ENCODE assay signal across 27 mouse cellular contexts in genomic region chr19:4072706-4073424, GRCm38 (mm10). TPM values are rescaled to one million over a fixed set of nuclear protein-coding genes. Genes with fewer than 3 reads are reported as not detected.
DNase-seq lines count a peak whose midpoint lies in the region; ATAC-seq and TF ChIP-seq lines count a peak whose summit lies in the region.
"Had no signal": no experiment of that assay in that cellular context is flagged by ENCODE, and none has a peak within 500 bp of the region (broad histone marks: within the 10 kb centered on the region; RNA-seq: fewer than 3 reads in every experiment).

No protein-coding gene starts in this region.

- H3K4me3 ChIP-seq in heart, embryonic 10.5 days: no peak overlapping the region
- H3K4me3 ChIP-seq in liver, adult 2 months (ENCODE audit: insufficient read depth, low read depth, low read length): no peak overlapping the region
- H3K4me3 ChIP-seq in liver, embryonic 11.5 days (ENCODE audit: low read depth, low read length): no peak overlapping the region
- H3K4me3 ChIP-seq: embryonic facial prominence, embryonic 15.5 days; erythroblast, embryonic 14.5 days; forebrain, embryonic 10.5 days; gastrocnemius, adult 2 months; heart, embryonic 13.5 days; hindbrain, embryonic 12.5 days had no signal

- peak overlapping the region; percentile 24; the same call in 1 of the 2 replicates for H3K9ac ChIP-seq in liver, adult 2 months (ENCODE audit: low read depth, low read length)
- H3K9ac ChIP-seq in liver, embryonic 11.5 days (ENCODE audit: low read depth, low read length): no peak overlapping the region
- H3K9ac ChIP-seq: embryonic facial prominence, embryonic 15.5 days; heart, embryonic 13.5 days; hindbrain, embryonic 12.5 days had no signal

- H3K27me3 ChIP-seq in heart, embryonic 10.5 days (ENCODE audit: insufficient read depth, poor library complexity, severe bottlenecking): no peaks in the 10 kb centered on the region
- no peaks in the 10 kb centered on the region for H3K27me3 ChIP-seq in liver, adult 2 months (ENCODE audit: control insufficient read depth, insufficient read depth, low read length)
- no peaks in the 10 kb centered on the region for H3K27me3 ChIP-seq in liver, embryonic 11.5 days (replicated peaks; ENCODE audit: control insufficient read depth, insufficient read depth, low read length)
- H3K27me3 ChIP-seq: embryonic facial prominence, embryonic 15.5 days; heart, embryonic 13.5 days; hindbrain, embryonic 12.5 days had no signal

- H3K36me3 ChIP-seq in heart, embryonic 10.5 days: no peaks in the 10 kb centered on the region
- no peaks in the 10 kb centered on the region for H3K36me3 ChIP-seq in liver, adult 2 months (ENCODE audit: control insufficient read depth, insufficient read depth, low read length)
- no peaks in the 10 kb centered on the region for H3K36me3 ChIP-seq in liver, embryonic 11.5 days (ENCODE audit: control insufficient read depth, insufficient read depth, low read length)
- H3K36me3 ChIP-seq: embryonic facial prominence, embryonic 15.5 days; forebrain, embryonic 10.5 days; heart, embryonic 13.5 days; hindbrain, embryonic 12.5 days had no signal

- no peaks in the 10 kb centered on the region for H3K4me1 ChIP-seq in heart, embryonic 10.5 days
- H3K4me1 ChIP-seq in liver, adult 2 months (ENCODE audit: control insufficient read depth, insufficient read depth, low read length): peaks cover 25% of the 10 kb centered on the region
- H3K4me1 ChIP-seq in liver, embryonic 11.5 days (replicated peaks; ENCODE audit: control insufficient read depth, insufficient read depth, low read length): 0 out of 2 replicates have a peak, but pooled peaks cover 3% of the 10 kb centered on the region
- H3K4me1 ChIP-seq: embryonic facial prominence, embryonic 15.5 days; heart, embryonic 13.5 days; hindbrain, embryonic 12.5 days had no signal

- TF ChIP-seq POLR2A in liver, adult 2 months (IDR thresholded peaks at IDR 0.05; ENCODE audit: extremely low read depth, insufficient read depth, low read length): no peak

- WGBS in heart, embryonic 10.5 days: 82% methylated on average over 6 of the region's 6 CpGs
- 54% methylated on average over 6 of the region's 6 CpGs for WGBS in liver, adult 2 months
- WGBS in liver, embryonic 11.5 days: 77% methylated on average over 6 of the region's 6 CpGs

- ATAC-seq in liver, embryonic 11.5 days (replicated peaks; ENCODE audit: low FRiP score): no peak
- ATAC-seq: forebrain, embryonic 14.5 days; hindbrain, embryonic 16.5 days had no signal

- no peaks in the 10 kb centered on the region for H3K9me3 ChIP-seq in heart, embryonic 10.5 days
- no peaks in the 10 kb centered on the region for H3K9me3 ChIP-seq in liver, embryonic 11.5 days (ENCODE audit: control insufficient read depth, low read length)
- H3K9me3 ChIP-seq: embryonic facial prominence, embryonic 15.5 days; forebrain, embryonic 10.5 days; heart, embryonic 13.5 days; hindbrain, embryonic 12.5 days had no signal

- peak; percentile 63 for DNase-seq in heart, embryonic 10.5 days (ENCODE audit: low spot score)
- DNase-seq in heart, postnatal 14 days: no peak
- peak; percentile 83 for DNase-seq in kidney, adult 9 months
- DNase-seq in kidney, adult 18-20 months: no peak
- DNase-seq in liver, adult 2 months (ENCODE audit: extremely low read depth, low read depth, low spot score): peak; percentile 47
- DNase-seq in liver, embryonic 11.5 days (ENCODE audit: low spot score): no peak
- DNase-seq: adrenal gland, adult 2 months; cerebellum, adult 11 months; cerebellum, postnatal 14 days; embryo, embryonic 11 days; gastrocnemius, adult 2 months; gastrocnemius, postnatal 25 days; heart, postnatal 4 days had no signal

- no peaks in the 10 kb centered on the region for H3K79me2 ChIP-seq in liver, adult 2 months (ENCODE audit: control insufficient read depth, insufficient read depth, low read length)

- TF ChIP-seq CTCF in liver, adult 2 months (IDR thresholded peaks at IDR 0.05; ENCODE audit: low read depth, low read length): no peak

- H3K27ac ChIP-seq in heart, embryonic 10.5 days: no peak overlapping the region
- H3K27ac ChIP-seq in liver, adult 2 months (replicated peaks; ENCODE audit: insufficient read depth, low read depth, low read length): peak overlapping the region; percentile 78
- no peak overlapping the region for H3K27ac ChIP-seq in liver, embryonic 11.5 days (ENCODE audit: low read depth, low read length)
- H3K27ac ChIP-seq: embryonic facial prominence, embryonic 15.5 days; forebrain, embryonic 10.5 days; gastrocnemius, adult 2 months; heart, embryonic 13.5 days; hindbrain, embryonic 12.5 days had no signal

- intact Hi-C loops in heart, postnatal 14 days (cut with DNase I): no loop called here

- no peak overlapping the region for H3K4me2 ChIP-seq in liver, embryonic 11.5 days
- H3K4me2 ChIP-seq: embryonic facial prominence, embryonic 15.5 days; heart, embryonic 13.5 days; hindbrain, embryonic 12.5 days had no signal

RNA-seq across cellular contexts. Expression of gene Cabp2, which starts 8.5 kb away (rescaled TPM):
- polyA plus RNA-seq in heart, embryonic 10.5 days (2016; fragmentation: Nextera tagmentation; extraction: Ambion mirVana): not detected in 2 replicates
- not detected for total RNA-seq in heart, postnatal 14 days (2021)
- 0.13 and 0.37 TPM in 2 replicates for total RNA-seq in liver, adult 2 months (2014; rRNA removed)
- polyA plus RNA-seq in liver, adult 2 months (2012; rRNA removed): 0.27 and 0.70 TPM in 2 replicates
- 0.51 and 0.52 TPM in 2 replicates for polyA plus RNA-seq in liver, embryonic 11.5 days (2014; fragmentation: Nextera tagmentation; extraction: Ambion mirVana)
- total RNA-seq: adrenal gland, adult 2 months; common myeloid progenitor, adult 5-6 weeks; ES-E14; gastrocnemius, adult 2 months; gastrocnemius, postnatal 25 days; granulocyte monocyte progenitor cell, adult 5-6 weeks; heart, adult 8-10 months; heart, postnatal 4 days had no signal
- polyA plus RNA-seq: adrenal gland, adult 2 months; brain, embryonic 14.5 days; embryonic facial prominence, embryonic 11.5 days; embryonic facial prominence, embryonic 15.5 days; erythroblast, embryonic 14.5 days; forebrain, embryonic 10.5 days; forebrain, embryonic 14.5 days; heart, embryonic 13.5 days; heart, postnatal 0 days; hindbrain, embryonic 12.5 days; hindbrain, embryonic 16.5 days had no signal

RNA-seq across cellular contexts. Expression of gene Gstp3, which starts 13.5 kb away (rescaled TPM):
- polyA plus RNA-seq in heart, embryonic 10.5 days (2016; fragmentation: Nextera tagmentation; extraction: Ambion mirVana): 0.37 TPM in 1 of 2 replicates, not detected in the other
- total RNA-seq in heart, postnatal 14 days (2021): not detected
- 21.5 and 28.1 TPM in 2 replicates for total RNA-seq in liver, adult 2 months (2014; rRNA removed)
- polyA plus RNA-seq in liver, adult 2 months (2012; rRNA removed): 54.3 and 66.1 TPM in 2 replicates
- 14.6 and 16.7 TPM in 2 replicates for polyA plus RNA-seq in liver, embryonic 11.5 days (2014; fragmentation: Nextera tagmentation; extraction: Ambion mirVana)
- total RNA-seq: gastrocnemius, adult 2 months; gastrocnemius, postnatal 25 days; granulocyte monocyte progenitor cell, adult 5-6 weeks; heart, adult 8-10 months; heart, postnatal 4 days had no signal
- polyA plus RNA-seq: brain, embryonic 14.5 days; embryonic facial prominence, embryonic 11.5 days; forebrain, embryonic 10.5 days; forebrain, embryonic 14.5 days; heart, postnatal 0 days; hindbrain, embryonic 12.5 days; hindbrain, embryonic 16.5 days had no signal

RNA-seq across cellular contexts. Expression of gene Cdk2ap2, which starts 24.1 kb away (rescaled TPM):
- polyA plus RNA-seq in heart, embryonic 10.5 days (2016; fragmentation: Nextera tagmentation; extraction: Ambion mirVana): 67.9 and 86.0 TPM in 2 replicates
- 10 to 100 TPM; 24.2 to 27.5 TPM for total RNA-seq in heart, postnatal 14 days (2021)
- total RNA-seq in liver, adult 2 months (2014; rRNA removed): 33.9 and 44.0 TPM in 2 replicates
- polyA plus RNA-seq in liver, adult 2 months (2012; rRNA removed): 185 and 198 TPM in 2 replicates
- polyA plus RNA-seq in liver, embryonic 11.5 days (2014; fragmentation: Nextera tagmentation; extraction: Ambion mirVana): 121 and 135 TPM in 2 replicates

RNA-seq across cellular contexts. Expression of gene Pitpnm1, which starts 26.9 kb away (rescaled TPM):
- 14.3 and 21.2 TPM in 2 replicates for polyA plus RNA-seq in heart, embryonic 10.5 days (2016; fragmentation: Nextera tagmentation; extraction: Ambion mirVana)
- total RNA-seq in heart, postnatal 14 days (2021): 10 to 100 TPM; 25.0 to 26.4 TPM
- total RNA-seq in liver, adult 2 months (2014; rRNA removed): 1.7 and 4.9 TPM in 2 replicates
- 8.1 and 14.2 TPM in 2 replicates for polyA plus RNA-seq in liver, adult 2 months (2012; rRNA removed)
- 7.2 and 8.0 TPM in 2 replicates for polyA plus RNA-seq in liver, embryonic 11.5 days (2014; fragmentation: Nextera tagmentation; extraction: Ambion mirVana)

RNA-seq across cellular contexts. Expression of gene Gstp2, which starts 27.0 kb away (rescaled TPM):
- polyA plus RNA-seq in heart, embryonic 10.5 days (2016; fragmentation: Nextera tagmentation; extraction: Ambion mirVana): 2.9 TPM in 2 replicates
- 10 to 100 TPM; 80.8 to 90.7 TPM for total RNA-seq in heart, postnatal 14 days (2021)
- 4.1 and 7.9 TPM in 2 replicates for total RNA-seq in liver, adult 2 months (2014; rRNA removed)
- polyA plus RNA-seq in liver, adult 2 months (2012; rRNA removed): 4.4 and 9.2 TPM in 2 replicates
- polyA plus RNA-seq in liver, embryonic 11.5 days (2014; fragmentation: Nextera tagmentation; extraction: Ambion mirVana): 5.5 and 6.1 TPM in 2 replicates
- polyA plus RNA-seq: erythroblast, embryonic 14.5 days had no signal

Comparison
In these comparisons a context has a peak if more than half of its experiments do, and no peak if none do; other contexts are left out.
1. DNase-seq: peak in heart, embryonic 10.5 days (single experiment), kidney, adult 9 months (single experiment) and liver, adult 2 months (single experiment); none in heart, postnatal 14 days (0 of 2), kidney, adult 18-20 months (single experiment) and liver, embryonic 11.5 days (single experiment).
2. RNA of gene Gstp3, which starts 13.5 kb away (polyA plus RNA-seq): 54.3 to 66.1 TPM in liver, adult 2 months and 14.6 to 16.7 TPM in liver, embryonic 11.5 days; 0.37 TPM in heart, embryonic 10.5 days; every median in the first group is over 10 times any median in the second.